Mouse (Mus musculus) cerebellum, adult 18-20 months (tissue): ENCODE measurements around the gene Taf9.

Experiments
- DNase-seq, 2 experiments: peaks; one replicate each; pipeline ENCODE4 v3.0.0; 2021

The Taf9 gene

DNA sequence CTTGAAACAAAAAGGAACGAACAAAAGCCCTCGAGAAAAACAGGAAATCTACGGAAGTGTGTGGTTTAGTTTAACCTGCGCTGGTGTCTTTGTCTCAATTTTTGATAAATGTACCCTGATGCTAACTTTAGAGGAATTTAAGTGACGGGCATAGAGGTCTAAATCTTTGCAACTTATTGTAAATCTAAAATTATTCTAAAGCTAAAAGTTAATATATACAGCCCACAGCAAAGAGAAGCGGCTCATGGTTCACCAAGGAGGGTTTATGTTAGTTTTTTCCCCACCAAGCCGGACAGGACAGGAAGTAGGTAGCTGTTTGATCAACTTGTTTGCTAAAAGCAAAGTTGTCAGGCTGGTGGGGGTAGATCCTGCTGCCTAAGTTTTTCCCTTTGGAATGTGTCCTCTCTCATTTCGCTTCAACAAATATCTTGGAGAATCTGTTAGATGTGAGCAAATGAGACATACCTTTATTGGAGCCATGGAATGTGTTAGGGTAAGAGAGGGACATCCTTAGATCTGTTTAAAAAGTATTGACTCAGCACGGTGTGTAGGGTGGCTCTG is 18.9 kb downstream of the Taf9 start:
- DNase-seq, result no peak

DNA sequence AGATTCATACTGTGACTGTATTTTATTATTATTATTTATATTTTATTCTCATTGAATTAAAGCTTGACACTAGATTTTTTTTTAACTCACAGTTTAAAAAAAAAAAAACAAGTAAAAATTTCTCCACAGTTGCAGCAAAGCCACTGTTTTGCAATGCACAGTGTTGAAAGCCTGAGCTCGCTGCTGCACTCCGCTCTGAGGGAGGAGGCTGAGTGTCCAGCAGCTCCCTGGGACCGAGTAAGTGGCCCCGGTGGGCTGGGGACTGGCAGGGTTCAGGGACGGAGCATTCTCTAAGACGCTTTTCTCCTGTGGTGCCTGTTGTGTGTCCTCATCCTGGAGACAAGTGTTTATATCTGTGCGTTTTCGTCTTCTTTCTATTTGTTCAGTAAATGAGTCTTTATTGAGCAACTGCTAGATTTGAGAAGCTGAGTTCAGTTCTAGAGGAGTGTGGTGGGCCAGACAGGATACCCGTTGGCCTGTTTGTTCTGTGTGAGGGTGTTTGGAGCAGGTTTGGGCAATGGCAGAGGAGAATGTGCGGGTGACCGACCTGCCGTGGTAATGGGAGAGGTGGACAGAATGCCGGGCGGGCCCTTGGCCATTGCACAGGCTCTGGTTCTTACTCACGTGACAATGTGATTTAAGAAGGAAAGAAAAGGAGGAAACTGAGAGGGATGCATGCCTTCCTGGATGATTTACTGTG is 24.7 kb downstream of the Taf9 start:
- DNase-seq, result no peak

DNA sequence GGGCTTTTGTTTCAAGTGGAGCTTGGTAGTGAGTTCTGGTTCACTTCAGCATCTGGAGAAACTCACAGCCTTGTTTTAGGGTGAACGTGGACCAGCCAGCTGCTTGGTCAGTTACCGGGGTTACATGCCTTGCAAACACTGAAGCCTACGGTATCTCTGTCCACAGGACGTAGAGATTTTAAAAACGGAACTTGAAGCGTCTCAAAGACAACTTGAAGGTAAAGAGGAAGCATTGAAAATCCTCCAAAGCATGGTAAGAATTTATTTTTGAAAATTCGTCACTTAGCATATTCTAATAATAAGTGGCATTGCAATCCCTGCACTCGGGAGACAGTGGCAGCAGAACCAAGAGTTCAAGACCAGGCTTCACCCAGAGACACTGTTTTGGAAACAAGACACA is 30.2 kb downstream of the Taf9 start:
- no peak for DNase-seq

DNA sequence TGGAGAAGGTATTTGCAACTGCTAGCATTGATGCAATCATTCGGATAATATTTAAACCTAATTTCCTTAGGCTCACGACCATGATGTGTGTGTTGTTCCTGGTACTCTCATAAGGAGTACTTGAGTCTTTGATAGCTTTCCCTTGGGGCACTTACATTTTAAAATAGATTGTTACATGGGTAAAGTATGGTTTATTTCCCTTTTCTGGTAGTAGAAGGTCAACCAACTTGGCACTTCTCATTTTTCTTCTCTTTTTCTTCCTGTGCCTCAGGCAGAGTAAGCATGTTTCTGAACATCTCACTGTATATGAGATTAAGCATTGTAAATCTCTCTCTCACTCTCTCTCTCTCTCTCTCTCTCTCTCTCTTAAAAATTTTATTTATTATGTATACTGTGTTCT is 31.5 kb downstream of the Taf9 start:
- DNase-seq, result no peak

DNA sequence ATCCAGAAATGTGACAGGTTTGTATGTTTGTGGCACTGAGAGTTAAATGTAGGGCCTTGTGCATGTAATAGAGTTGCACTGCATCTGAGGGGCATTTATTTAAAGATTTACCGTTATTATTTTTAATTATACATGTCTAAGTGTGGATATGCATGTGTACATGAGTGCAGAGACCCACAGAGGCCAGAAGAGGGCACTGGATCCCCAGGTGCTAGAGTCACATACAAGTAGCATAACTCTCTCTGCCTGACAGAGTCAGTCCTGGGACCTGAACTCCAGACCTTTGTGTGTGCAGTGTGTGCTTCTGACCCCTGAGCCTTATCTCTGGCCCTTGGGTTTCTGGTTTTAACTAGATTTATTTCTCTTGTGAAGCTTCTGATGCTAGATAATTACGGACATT is 33.0 kb downstream of the Taf9 start:
- DNase-seq, result no peak

DNA sequence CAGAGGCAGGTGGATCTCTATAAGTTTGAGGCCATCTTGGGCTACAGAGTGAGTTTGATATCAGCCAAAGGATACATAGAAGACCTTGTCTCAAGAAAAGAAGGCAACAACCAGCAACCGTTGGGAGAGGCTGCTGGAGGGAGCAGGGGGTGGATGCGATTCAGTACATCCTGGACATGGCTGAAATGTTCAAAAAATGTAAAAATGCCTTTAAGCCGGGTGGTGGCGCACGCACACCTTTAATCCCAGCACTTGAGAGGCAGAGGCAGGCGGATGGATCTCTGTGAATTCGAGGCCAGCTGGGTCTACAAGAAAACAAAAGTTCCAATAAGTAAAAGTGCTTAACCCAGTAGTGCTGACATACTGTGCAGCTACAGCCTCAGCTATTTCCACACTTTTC is 36.1 kb downstream of the Taf9 start:
- DNase-seq, result no peak

DNA sequence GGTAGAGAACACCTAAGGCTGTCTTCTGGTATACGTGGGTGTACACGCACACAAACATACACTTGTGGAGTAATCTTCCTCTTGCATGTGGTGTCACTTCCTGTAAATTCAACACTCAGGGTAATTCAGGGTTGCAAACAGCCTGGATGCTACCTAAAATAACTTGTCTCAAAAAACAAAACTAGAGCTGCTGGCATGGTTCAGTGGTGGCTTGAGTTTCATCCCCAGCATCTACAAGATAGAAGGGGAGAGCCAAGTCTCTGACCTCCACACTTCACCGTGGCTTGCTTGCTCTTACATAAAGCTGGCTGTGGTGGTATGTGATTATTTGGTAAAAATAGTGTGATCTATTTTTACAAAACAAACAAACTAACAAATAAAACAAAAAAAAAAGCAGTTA is 46.2 kb downstream of the Taf9 start:
- DNase-seq, result no peak

DNA sequence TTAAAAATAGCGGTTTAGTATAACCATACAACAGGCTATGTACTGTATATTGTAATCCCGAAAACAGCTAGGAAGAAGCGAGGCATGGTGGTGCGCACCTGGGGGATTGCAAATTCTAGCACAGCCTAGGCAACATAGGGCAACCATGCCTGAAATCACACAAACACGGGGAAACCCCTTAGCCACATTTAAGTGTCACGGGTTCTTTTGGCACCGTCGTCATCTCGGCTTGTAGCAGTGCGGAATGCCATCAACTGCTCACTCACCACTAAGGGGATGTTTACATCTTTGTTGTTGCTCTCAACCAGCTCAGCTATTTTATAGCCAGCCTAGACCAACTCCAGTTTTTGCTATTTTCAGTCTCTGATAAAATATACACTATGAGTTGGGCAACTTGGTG is 47.5 kb downstream of the Taf9 start:
- no peak for DNase-seq

DNA sequence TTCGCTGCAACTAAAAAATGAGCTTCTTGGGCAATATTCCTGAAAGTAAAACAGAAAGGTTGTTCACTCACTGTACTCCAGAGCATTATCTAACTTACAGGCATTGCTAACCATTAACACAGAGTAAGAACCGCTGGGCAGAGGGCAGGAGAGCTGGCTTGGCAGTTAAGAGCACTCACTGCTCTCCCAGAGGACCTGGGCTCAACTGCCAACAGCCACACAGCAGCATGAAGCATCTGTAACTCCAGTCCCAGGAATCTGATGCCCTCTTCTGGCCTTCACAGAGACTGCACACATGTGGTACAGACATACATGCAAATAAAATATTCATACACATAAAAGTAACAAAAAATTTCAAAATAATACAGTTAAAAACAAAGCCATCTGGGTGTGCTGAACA is 52.1 kb downstream of the Taf9 start:
- no peak for DNase-seq
